Mouse (Mus musculus) liver, adult 2 months (tissue): ENCODE results near the gene Cabin1.

Experiments
- CTCF ChIP-seq: fragments of 200-500 bp; IDR thresholded peaks from 2 replicates; pipeline ENCODE4 v1.5.1; 2011; ENCODE audit warnings: low read depth, low read length, control low read depth
- POLR2A ChIP-seq: fragments of 200-500 bp; IDR thresholded peaks from 2 replicates; pipeline ENCODE4 v1.6.1; 2011; ENCODE audit warnings: low read length, control low read depth; ENCODE audit not compliant: insufficient read depth; ENCODE audit errors: extremely low read depth

- TF ChIP-seq POLR2A (no peak), CTCF (no peak)
These were observed 75.5 kb downstream of the Cabin1 start for GRCm38 (mm10) chr10:75688598-75688997.
